Mouse (Mus musculus) heart, embryonic 13.5 days (tissue): Measurements from ENCODE around the gene Tnrc6c. TPM values are rescaled to one million over a fixed set of nuclear protein-coding genes. Genes with fewer than 3 reads are reported as not detected.
A peak's percentile ranks its signal among the peaks of the same experiment; 100 is the strongest.

Experiments used
- ATAC-seq: fragments of 200-750 bp; cut with Nextera tagmentation; 2 replicates; pipeline ENCODE4 v1.8.0; 2017; ENCODE audit warnings: moderate TSS enrichment; ENCODE audit not compliant: insufficient number of reproducible peaks, low FRiP score, low TSS enrichment; ENCODE audit errors: extremely low read depth
- H3K27ac ChIP-seq: fragments of 300-500 bp; sonication (generic); replicated peaks from 2 replicates; pipeline ENCODE4 v1.5.1; 2015; ENCODE audit warnings: moderate library complexity, mild to moderate bottlenecking, inconsistent platforms
- H3K27me3 ChIP-seq: fragments of 300-500 bp; sonication (generic); replicated peaks from 2 replicates; pipeline ENCODE4 v1.6.1; 2015; ENCODE audit warnings: mild to moderate bottlenecking, inconsistent platforms
- H3K36me3 ChIP-seq: fragments of 300-500 bp; sonication (generic); 2 replicates; pipeline ENCODE4 v1.6.1; 2015; ENCODE audit warnings: mild to moderate bottlenecking, inconsistent platforms
- H3K4me1 ChIP-seq: fragments of 300-500 bp; sonication (generic); 2 replicates; pipeline ENCODE4 v1.6.1; 2015; ENCODE audit warnings: inconsistent platforms
- H3K4me2 ChIP-seq: fragments of 300-500 bp; sonication (generic); 2 replicates; pipeline ENCODE4 v1.6.1; 2015; ENCODE audit warnings: inconsistent platforms, mild to moderate bottlenecking, moderate library complexity
- H3K4me3 ChIP-seq: fragments of 300-500 bp; sonication (generic); 2 replicates; pipeline ENCODE4 v1.5.1; 2015; ENCODE audit warnings: moderate library complexity, mild to moderate bottlenecking, inconsistent platforms
- H3K9ac ChIP-seq: fragments of 300-500 bp; sonication (generic); 2 replicates; pipeline ENCODE4 v1.6.1; 2015; ENCODE audit warnings: inconsistent platforms, mild to moderate bottlenecking, moderate library complexity
- H3K9me3 ChIP-seq: fragments of 300-500 bp; sonication (generic); 2 replicates; pipeline ENCODE4 v1.6.1; 2016; ENCODE audit warnings: inconsistent platforms
- WGBS: fragments of 180-500 bp; shearing (Covaris S2); methylation state at CpG from one replicate; pipeline ENCODE4 v1.1.7; 2015; ENCODE audit warnings: mixed read lengths; 5-methylcytosine and 5-hydroxymethylcytosine counted together
- polyA plus RNA-seq: library from polyadenylated mRNA; unstranded; fragments of >200 nt; fragmentation: Nextera tagmentation; extraction: Ambion mirVana; gene quantifications from 2 replicates; pipeline ENCODE4 v1.2.1, GENCODE M21; 2015

Tnrc6c gene
- polyA plus RNA-seq, 1 experiment from 2014 or later: 6.0 TPM

DNA sequence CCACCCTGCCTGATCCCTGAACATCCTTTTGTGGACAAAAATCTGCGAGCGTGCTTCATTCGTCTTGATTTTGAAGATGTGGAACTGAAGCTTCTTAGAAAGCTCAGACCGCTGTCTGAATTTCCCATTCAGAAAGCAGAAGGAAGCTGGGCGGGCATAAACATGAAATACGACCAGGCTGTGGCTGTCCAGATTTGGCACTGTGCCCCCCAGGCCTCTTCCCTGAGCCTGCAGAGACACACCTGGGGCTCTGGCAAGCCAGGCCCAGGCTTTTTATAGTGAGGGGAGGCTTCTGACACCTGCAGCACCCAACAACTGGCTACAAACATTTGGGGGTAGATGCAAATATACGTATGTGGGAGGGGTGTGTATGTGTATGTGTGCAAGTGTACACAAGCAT lies 35.3 kb upstream of the Tnrc6c start:
- WGBS: 80% methylated on average over 7 of the region's 7 CpGs
- Histone ChIP-seq H3K4me1 (peaks cover 29% of the 10 kb centered on the region), H3K4me3 (no peak overlapping the region), H3K9ac (no peak overlapping the region), H3K4me2 (no peak overlapping the region), H3K36me3 (no peaks in the 10 kb centered on the region), H3K27me3 (peaks cover 59% of the 10 kb centered on the region), H3K9me3 (no peaks in the 10 kb centered on the region), H3K27ac (no peak overlapping the region)
- no peak for ATAC-seq

DNA sequence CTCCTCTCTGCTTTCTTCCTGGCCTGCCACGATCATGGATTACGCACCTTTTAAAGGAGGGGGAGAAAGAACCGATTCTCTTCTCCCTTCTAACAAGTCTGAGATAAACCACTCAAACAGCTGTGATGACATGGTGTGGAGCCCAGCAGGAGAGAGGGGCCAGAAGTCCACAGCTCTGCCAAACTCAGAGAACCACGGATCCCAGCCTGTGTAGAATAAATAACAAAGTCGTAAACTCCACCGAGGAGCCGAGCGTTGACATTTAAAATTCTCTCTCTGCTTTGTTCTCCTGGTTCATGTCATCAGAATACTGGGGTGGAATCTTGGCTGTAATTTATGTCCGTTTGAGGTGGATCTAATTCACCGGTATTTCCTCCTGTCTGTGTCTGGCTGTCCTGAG lies 34.5 kb upstream of the Tnrc6c start:
- 32% methylated on average over 10 of the region's 10 CpGs for whole genome bisulfite sequencing
- Histone ChIP-seq H3K9ac (no peak overlapping the region; the same call in 1 of the 2 replicates), H3K9me3 (no peaks in the 10 kb centered on the region), H3K4me2 (no peak overlapping the region), H3K27me3 (peaks cover 51% of the 10 kb centered on the region), H3K36me3 (no peaks in the 10 kb centered on the region), H3K27ac (no peak overlapping the region), H3K4me3 (no peak overlapping the region), H3K4me1 (peaks cover 29% of the 10 kb centered on the region)
- ATAC-seq: no peak

DNA sequence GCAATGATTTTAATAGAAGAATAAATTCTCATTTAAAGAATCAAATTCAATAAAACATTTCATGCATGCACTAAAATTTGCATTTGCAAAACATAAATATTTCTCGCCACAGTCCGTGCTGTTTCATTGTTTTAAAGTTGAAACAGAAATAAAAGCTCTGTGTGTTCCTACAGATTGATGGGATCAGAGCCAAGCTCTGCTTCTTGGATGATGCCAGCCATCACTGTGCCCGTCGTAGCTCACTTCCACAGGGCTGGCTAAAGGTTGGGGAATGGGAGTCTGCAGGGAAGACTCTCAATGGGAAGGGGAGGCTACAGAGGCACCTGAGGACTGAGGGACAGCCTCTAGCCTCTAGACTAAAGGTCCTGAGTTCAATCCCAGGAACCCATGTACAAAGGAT lies 28.9 kb upstream of the Tnrc6c start:
- Histone ChIP-seq H3K4me3 (no peak overlapping the region), H3K9me3 (no peaks in the 10 kb centered on the region), H3K36me3 (no peaks in the 10 kb centered on the region), H3K27me3 (peaks cover 48% of the 10 kb centered on the region), H3K27ac (no peak overlapping the region), H3K4me1 (peaks cover 14% of the 10 kb centered on the region), H3K9ac (no peak overlapping the region), H3K4me2 (no peak overlapping the region)
- 69% methylated on average over 4 of the region's 4 CpGs for WGBS
- ATAC-seq: no peak

DNA sequence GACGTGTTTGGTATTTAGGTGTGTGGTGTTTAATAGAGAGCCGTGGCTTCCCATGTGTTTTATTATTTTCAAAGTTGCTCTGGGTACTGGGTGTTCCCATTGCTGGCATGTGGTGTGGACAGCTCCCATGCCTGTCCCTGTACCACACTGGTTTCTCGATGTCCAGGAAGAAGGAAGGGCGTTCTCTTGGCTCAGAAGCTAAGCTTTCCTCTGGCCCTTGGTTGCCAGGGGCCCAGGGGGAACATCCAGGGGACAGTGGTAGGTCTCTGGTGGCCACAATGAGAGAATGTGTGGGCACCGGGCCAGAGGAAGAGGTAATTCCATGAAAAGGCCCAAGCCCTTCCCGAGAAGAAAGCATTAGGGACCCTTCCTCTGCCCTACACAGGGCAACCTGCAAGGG lies 27.5 kb upstream of the Tnrc6c start:
- Histone ChIP-seq H3K36me3 (no peaks in the 10 kb centered on the region), H3K4me1 (peaks cover 14% of the 10 kb centered on the region), H3K27ac (no peak overlapping the region), H3K27me3 (peaks cover 48% of the 10 kb centered on the region), H3K9me3 (no peaks in the 10 kb centered on the region), H3K4me3 (no peak overlapping the region), H3K9ac (no peak overlapping the region), H3K4me2 (no peak overlapping the region)
- 50% methylated on average over 6 of the region's 6 CpGs for WGBS
- ATAC-seq: no peak

DNA sequence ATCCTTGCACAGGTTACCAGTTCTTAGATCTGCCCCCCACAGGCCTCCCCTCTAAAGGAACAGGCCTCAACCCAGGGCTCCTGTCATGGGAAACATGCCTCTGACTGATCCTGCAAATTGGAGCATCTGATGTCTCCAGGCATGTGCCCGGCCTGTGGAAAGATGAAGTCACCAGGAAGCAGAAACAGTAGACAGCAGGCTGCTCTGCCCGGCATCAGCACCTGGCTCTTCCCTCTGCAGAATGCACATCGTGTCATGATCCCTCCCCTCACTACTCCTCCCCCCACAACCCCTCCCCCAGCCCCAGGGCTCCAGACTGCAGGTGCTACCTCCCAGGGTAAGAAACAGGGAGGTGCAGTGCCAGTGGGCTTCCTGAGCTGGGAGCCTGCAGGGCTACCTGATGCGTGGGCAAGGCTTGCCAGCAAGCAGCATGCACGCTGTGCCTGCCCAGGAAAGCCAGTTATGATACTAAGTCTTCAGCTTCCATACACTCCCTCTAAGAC lies 27.0 kb upstream of the Tnrc6c start:
- Histone ChIP-seq H3K9me3 (no peaks in the 10 kb centered on the region), H3K4me3 (no peak overlapping the region), H3K9ac (no peak overlapping the region), H3K27me3 (peaks cover 48% of the 10 kb centered on the region), H3K36me3 (no peaks in the 10 kb centered on the region), H3K27ac (no peak overlapping the region), H3K4me2 (no peak overlapping the region), H3K4me1 (peaks cover 14% of the 10 kb centered on the region)
- ATAC-seq: no peak
- 27% methylated on average over 5 of the region's 5 CpGs for WGBS

DNA sequence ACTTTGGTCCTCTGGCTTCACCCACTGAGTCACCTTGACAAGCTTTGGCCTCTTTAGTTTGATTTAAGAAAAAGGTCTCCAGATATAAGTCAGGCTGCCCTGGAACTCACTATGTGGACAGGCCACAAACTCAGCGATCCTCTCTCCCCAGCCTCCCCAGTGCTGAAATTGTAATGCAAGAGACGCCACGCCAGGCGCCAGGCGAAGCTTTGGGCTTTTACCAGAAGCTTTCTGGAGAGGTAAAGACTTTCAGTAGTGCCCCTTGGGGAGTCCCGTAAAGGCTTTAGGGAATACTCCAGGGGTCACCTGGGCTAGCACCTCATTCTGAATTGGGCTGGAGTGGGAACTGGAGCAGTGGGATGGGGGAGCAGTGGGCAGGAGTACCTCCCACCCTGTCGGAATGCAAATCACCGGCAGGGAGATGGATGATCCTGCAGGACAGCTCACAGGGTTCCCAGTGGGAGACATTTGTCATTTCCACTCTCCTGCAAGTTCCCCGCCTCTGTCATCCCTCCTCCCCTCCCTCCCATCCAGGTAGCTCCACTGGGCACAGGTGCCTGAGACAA lies 26.3 kb upstream of the Tnrc6c start:
- peak overlapping the region; percentile 33 for H3K4me2 ChIP-seq
- peak overlapping the region; percentile 37; the same call in 1 of the 2 replicates for H3K9ac ChIP-seq
- ATAC-seq: no peak
- H3K27me3 ChIP-seq: peaks cover 48% of the 10 kb centered on the region
- no peaks in the 10 kb centered on the region for H3K9me3 ChIP-seq
- peaks cover 14% of the 10 kb centered on the region for H3K4me1 ChIP-seq
- H3K36me3 ChIP-seq: no peaks in the 10 kb centered on the region
- H3K27ac ChIP-seq: 0 out of 2 replicates have a peak overlapping the region, but pooled peaks have one; percentile 9
- 18% methylated on average over 9 of the region's 9 CpGs for WGBS
- no peak overlapping the region for H3K4me3 ChIP-seq

DNA sequence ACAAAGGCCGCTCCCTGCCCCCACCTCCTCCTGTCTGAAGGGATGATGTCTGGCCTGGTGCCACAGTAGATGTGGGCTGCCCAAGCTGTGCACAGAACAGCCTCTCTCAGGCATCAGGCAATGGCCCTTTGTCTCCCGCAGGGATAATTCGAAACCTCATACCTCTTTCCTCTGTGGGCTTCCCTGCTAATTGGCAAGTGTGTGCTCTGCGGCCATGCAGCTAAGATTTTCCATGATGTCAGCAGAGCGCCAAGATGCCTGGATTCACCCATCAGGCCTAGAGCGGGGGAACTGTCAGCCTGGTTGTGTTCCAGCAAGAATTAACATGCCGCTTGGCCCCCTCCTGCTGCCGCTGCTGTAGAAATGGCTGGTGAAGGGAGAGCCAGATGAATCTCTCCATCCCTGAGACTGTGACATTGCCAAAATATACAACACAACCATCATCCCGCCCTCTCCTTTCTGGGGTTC lies 25.7 kb upstream of the Tnrc6c start:
- H3K9me3 ChIP-seq: no peaks in the 10 kb centered on the region
- ATAC-seq: peak; percentile 19; the same call in 1 of the 2 replicates
- peak overlapping the region; percentile 33 for H3K4me2 ChIP-seq
- H3K4me3 ChIP-seq: no peak overlapping the region
- H3K27ac ChIP-seq: 0 out of 2 replicates have a peak overlapping the region, but pooled peaks have one; percentile 9
- H3K4me1 ChIP-seq: peaks cover 14% of the 10 kb centered on the region
- WGBS: 12% methylated on average over 9 of the region's 9 CpGs
- peak overlapping the region; percentile 37; the same call in 1 of the 2 replicates for H3K9ac ChIP-seq
- H3K36me3 ChIP-seq: no peaks in the 10 kb centered on the region
- H3K27me3 ChIP-seq: peaks cover 48% of the 10 kb centered on the region

DNA sequence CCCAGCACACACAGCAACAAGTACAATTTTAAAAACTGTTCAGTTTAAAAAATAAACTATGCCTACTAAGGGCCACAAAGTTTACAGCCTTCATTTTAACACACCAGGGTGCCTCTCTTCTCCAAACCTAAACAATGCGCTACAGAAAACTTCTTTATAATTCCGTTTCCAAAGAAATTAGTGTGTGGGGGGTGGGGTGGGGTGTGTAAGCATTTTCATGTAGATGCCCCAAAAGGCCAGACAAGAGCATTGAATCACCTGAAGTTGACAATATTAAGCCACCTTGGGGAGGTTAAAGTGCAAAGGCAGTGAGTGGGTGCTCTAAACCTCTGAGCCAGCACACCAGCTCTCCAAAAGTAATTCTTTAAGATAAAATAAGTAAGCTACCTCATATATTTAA lies 24.2 kb upstream of the Tnrc6c start:
- ATAC-seq: no peak
- no peak overlapping the region for H3K27ac ChIP-seq
- no peaks in the 10 kb centered on the region for H3K36me3 ChIP-seq
- H3K4me2 ChIP-seq: no peak overlapping the region
- H3K9ac ChIP-seq: no peak overlapping the region
- H3K27me3 ChIP-seq: peaks cover 50% of the 10 kb centered on the region
- H3K9me3 ChIP-seq: no peaks in the 10 kb centered on the region
- H3K4me1 ChIP-seq: peaks cover 14% of the 10 kb centered on the region
- WGBS: 86% methylated on average over 2 of the region's 2 CpGs
- no peak overlapping the region for H3K4me3 ChIP-seq

DNA sequence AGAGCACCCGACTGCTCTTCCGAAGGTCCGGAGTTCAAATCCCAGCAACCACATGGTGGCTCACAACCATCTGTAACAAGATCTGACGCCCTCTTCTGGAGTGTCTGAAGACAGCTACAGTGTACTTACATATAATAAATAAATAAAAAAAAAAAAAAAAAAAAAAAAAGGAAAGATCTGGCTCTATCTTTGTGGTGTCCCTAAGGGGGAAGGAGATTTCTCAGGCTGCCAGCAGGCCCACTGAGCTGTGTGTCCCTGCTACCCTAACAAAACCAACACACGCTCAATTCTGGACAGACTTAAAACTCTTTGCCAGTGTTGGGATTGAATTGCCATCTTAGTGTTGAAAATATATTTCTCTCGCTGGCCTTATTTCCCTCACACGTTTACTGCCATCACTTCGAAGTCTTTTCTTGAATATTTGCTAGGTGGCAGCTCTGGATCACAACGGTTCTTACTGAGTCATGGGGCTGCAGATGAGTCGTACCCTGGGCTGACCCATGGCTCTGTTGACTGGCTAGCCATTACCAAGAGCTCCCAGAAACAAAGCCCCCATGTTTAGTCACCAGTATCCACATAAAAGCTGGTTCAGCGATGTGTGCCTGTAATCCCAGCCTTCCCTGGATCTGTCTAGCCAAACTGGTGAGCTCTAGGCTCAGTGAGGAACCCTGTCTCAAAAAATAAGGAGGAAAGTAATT lies 23.1 kb upstream of the Tnrc6c start:
- H3K27me3 ChIP-seq: peaks cover 45% of the 10 kb centered on the region
- no peak overlapping the region for H3K4me3 ChIP-seq
- H3K36me3 ChIP-seq: no peaks in the 10 kb centered on the region
- H3K4me2 ChIP-seq: no peak overlapping the region
- no peak for ATAC-seq
- no peaks in the 10 kb centered on the region for H3K9me3 ChIP-seq
- no peak overlapping the region for H3K27ac ChIP-seq
- peaks cover 15% of the 10 kb centered on the region for H3K4me1 ChIP-seq
- WGBS: 82% methylated on average over 10 of the region's 11 CpGs
- no peak overlapping the region for H3K9ac ChIP-seq

DNA sequence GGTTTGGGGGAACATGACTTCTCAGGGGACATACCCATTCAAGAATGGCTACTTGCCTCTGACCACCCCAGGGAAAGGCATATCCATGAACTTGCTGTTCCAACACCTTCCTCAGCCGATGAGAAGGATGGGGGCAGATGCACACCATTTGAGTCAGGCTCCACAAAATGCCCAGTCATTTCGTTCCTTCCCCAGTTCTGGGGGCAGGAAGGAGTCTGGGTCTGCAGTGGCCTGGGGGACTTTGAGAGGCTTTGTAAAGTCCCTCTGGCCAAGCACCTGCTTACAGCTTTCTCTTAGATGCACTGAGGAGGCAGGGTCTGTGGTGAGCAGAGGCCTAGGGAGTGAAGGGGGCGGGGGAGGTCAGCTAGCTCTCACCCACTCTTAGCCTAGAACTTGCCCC lies 20.8 kb upstream of the Tnrc6c start:
- H3K9ac ChIP-seq: no peak overlapping the region
- no peak overlapping the region for H3K4me3 ChIP-seq
- no peaks in the 10 kb centered on the region for H3K36me3 ChIP-seq
- peaks cover 14% of the 10 kb centered on the region for H3K4me1 ChIP-seq
- H3K9me3 ChIP-seq: no peaks in the 10 kb centered on the region
- no peak overlapping the region for H3K4me2 ChIP-seq
- H3K27ac ChIP-seq: no peak overlapping the region
- peaks cover 24% of the 10 kb centered on the region for H3K27me3 ChIP-seq
- WGBS: 81% methylated on average over 3 of the region's 3 CpGs
- no peak for ATAC-seq

DNA sequence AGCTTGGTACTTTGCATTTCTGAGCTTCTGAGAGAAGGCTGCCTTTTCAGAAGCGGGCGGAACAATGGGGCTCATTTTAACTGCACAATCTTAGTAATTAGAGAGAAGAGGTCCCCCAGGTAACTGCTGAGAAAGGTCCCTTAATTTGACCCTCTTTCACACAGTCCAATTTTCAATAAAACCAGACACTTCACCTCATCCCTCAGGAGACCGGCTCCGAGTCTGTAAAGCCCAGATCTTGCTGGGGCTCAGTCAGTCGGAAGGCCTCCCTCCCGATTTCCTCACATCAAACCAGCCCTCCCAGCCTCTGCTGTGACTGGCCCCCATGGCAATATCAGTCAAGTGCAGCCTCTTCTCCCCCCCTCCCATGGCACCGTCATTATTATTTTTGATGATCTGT lies 15.7 kb upstream of the Tnrc6c start:
- Histone ChIP-seq H3K9me3 (no peaks in the 10 kb centered on the region), H3K27ac (no peak overlapping the region), H3K4me1 (peaks cover 14% of the 10 kb centered on the region), H3K4me3 (no peak overlapping the region), H3K36me3 (no peaks in the 10 kb centered on the region), H3K4me2 (no peak overlapping the region), H3K9ac (no peak overlapping the region), H3K27me3 (peaks cover 5% of the 10 kb centered on the region; the same call in 1 of the 2 replicates)
- no peak for ATAC-seq
- WGBS: 47% methylated on average over 7 of the region's 7 CpGs
